Mouse (Mus musculus): ENCODE data around the gene Ncs1. TPM values are rescaled to one million over a fixed set of nuclear protein-coding genes. Genes with fewer than 3 reads are reported as not detected.

Gene Ncs1
- 151 and 174 TPM in 2 replicates for polyA plus RNA-seq (2015; fragmentation: Nextera tagmentation; extraction: Ambion mirVana)

DNA sequence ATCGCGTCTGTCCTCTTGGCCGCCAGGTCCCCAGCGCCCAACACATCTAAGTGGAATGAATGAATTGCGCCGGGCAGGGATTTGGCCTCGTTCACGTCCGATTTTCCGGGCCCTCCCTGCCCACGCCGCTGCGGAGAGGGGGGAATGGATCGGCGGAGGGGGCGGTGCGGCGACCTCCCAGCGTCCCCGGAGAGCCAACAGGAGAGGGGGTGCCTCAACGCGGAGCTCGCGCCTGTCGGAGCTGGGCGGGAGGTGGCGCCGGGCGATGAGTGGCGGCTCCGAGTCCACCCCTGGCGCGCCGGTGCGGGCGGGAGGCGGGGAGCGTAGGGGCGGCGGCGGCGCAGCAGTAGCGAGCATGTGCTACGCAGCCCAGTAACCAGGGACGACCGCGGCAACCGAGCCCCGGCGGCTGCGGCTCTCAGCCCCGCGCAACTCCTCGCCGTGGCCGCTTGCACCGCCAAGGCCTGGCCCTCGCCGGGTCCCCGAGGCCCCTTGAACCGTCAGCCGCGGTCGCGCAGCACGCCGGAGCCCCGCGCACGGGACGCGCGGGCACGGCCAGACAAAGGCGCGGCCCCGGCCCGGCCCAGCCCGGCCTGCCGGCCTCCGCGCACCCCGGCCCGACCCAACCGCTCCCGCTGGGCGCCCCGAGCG lies at the start of gene Ncs1:
Ncs1 (plus strand) TSS at position 333 of the 651 bp plus-strand sequence.
- Histone ChIP-seq H3K27ac (ENCODE audit: low read depth, low read length) (peak within 1 kb of the TSS; percentile 87), H3K36me3 (ENCODE audit: control insufficient read depth, insufficient read depth, low read length) (no peaks in the 10 kb centered on the region), H3K9ac (ENCODE audit: low read depth, low read length) (peak within 1 kb of the TSS; percentile 100), H3K4me1 (ENCODE audit: control insufficient read depth, insufficient read depth, low read depth, low read length) (peaks cover 37% of the 10 kb centered on the region), H3K4me3 (ENCODE audit: low read length) (peak within 1 kb of the TSS; percentile 97), H3K9me3 (ENCODE audit: control insufficient read depth, low read length) (no peaks in the 10 kb centered on the region), H3K27me3 (replicated peaks; ENCODE audit: control insufficient read depth, insufficient read depth, low read length) (no peaks in the 10 kb centered on the region), H3K4me2 (ENCODE audit: low read length) (peak within 1 kb of the TSS; percentile 92)
- ATAC-seq, result peak; percentile 89
- under 1% methylated on average over 40 of the region's 89 CpGs for WGBS

GRCm38 (mm10) chr2:31198621-31199020 lies 47.0 kb upstream of the Ncs1 start:
- H3K27ac ChIP-seq (ENCODE audit: low read depth, low read length), result no peak overlapping the region
- H3K27me3 ChIP-seq (replicated peaks; ENCODE audit: control insufficient read depth, insufficient read depth, low read length), result no peaks in the 10 kb centered on the region
- H3K36me3 ChIP-seq (ENCODE audit: control insufficient read depth, insufficient read depth, low read length), result peaks cover 5% of the 10 kb centered on the region
- no peak for ATAC-seq
- 92% methylated on average over 4 of the region's 4 CpGs for WGBS
- H3K9ac ChIP-seq (ENCODE audit: low read depth, low read length), result no peak overlapping the region
- H3K4me2 ChIP-seq (ENCODE audit: low read length), result no peak overlapping the region
- no peaks in the 10 kb centered on the region for H3K9me3 ChIP-seq (ENCODE audit: control insufficient read depth, low read length)
- H3K4me1 ChIP-seq (ENCODE audit: control insufficient read depth, insufficient read depth, low read depth, low read length), result no peaks in the 10 kb centered on the region
- no peak overlapping the region for H3K4me3 ChIP-seq (ENCODE audit: low read length)

DNA sequence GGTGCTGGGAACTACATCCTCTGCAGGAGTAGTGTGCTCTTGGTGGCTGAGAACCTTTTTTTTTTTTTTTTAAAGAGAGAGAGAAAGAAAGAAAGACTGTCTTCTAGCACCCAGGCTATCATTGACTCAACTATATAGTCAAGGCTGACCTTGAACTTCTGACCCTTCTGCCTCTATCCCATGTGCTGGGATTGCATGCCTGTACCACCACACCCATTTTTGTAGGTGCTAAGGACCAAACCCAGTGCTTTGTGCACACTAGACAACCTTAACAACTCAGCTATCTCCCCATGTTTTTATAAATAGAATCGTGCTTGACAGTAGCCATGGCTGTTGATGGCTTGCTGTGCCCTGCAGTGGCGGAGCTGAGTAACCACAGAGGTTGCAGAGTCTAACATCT lies 45.6 kb upstream of the Ncs1 start:
- 89% methylated on average over 2 of the region's 2 CpGs for WGBS
- no peak for ATAC-seq
- peaks cover 5% of the 10 kb centered on the region for H3K36me3 ChIP-seq (ENCODE audit: control insufficient read depth, insufficient read depth, low read length)

DNA sequence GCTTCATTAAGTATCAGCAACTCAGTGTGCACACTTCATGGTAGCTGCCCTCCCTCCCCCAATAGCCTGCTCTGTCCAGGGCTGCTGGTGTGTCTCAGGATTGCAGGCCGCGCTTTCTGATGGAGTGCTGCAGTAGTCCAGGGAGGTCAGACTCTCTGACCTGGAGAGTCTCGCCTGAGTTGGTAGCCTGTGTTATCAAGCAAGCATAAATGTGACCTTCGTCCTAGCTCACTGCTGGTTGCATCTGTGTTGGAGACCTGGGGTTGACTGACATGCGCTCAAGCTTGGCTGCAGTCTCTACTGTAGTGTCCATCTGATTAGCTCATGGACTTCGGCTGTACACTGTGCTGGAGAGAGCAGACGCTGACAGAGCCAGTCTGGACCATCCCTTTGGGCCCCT lies 43.8 kb upstream of the Ncs1 start:
- Histone ChIP-seq H3K27me3 (replicated peaks; ENCODE audit: control insufficient read depth, insufficient read depth, low read length) (no peaks in the 10 kb centered on the region), H3K4me3 (ENCODE audit: low read length) (no peak overlapping the region), H3K9ac (ENCODE audit: low read depth, low read length) (no peak overlapping the region), H3K4me1 (ENCODE audit: control insufficient read depth, insufficient read depth, low read depth, low read length) (peaks cover 10% of the 10 kb centered on the region), H3K9me3 (ENCODE audit: control insufficient read depth, low read length) (no peaks in the 10 kb centered on the region), H3K4me2 (ENCODE audit: low read length) (no peak overlapping the region), H3K36me3 (ENCODE audit: control insufficient read depth, insufficient read depth, low read length) (peaks cover under 1% of the 10 kb centered on the region), H3K27ac (ENCODE audit: low read depth, low read length) (no peak overlapping the region)
- WGBS, result 74% methylated on average over 7 of the region's 7 CpGs
- ATAC-seq, result 0 out of 2 replicates have a peak, but pooled peaks have one; percentile 43

More for the DNA sequence above, 45.6 kb upstream of the Ncs1 start:
- Histone ChIP-seq H3K27ac (ENCODE audit: low read depth, low read length) (no peak overlapping the region), H3K9ac (ENCODE audit: low read depth, low read length) (no peak overlapping the region), H3K4me3 (ENCODE audit: low read length) (no peak overlapping the region), H3K27me3 (replicated peaks; ENCODE audit: control insufficient read depth, insufficient read depth, low read length) (no peaks in the 10 kb centered on the region), H3K4me2 (ENCODE audit: low read length) (no peak overlapping the region), H3K9me3 (ENCODE audit: control insufficient read depth, low read length) (no peaks in the 10 kb centered on the region), H3K4me1 (ENCODE audit: control insufficient read depth, insufficient read depth, low read depth, low read length) (no peaks in the 10 kb centered on the region)

DNA sequence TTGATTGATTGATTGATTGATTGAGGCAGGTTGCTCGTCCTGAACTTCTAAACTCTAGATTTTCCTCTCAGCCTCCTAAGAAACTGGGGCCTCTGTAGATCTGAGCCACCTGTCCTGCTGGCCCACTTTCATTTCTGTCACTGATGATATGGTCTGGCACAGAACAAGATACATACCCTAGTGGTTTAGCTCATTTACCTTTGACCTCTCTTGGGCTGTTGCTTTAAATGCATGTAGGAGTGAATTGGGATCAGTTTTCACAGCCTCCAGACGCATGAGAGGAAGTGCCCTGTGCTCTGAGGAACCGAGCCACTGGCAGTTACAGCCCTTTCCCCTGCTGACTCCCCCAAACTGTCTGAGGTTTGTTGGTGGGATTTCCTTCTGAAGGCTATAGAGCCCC lies 43.3 kb upstream of the Ncs1 start:
- no peak overlapping the region for H3K27ac ChIP-seq (ENCODE audit: low read depth, low read length)

GRCm38 (mm10) chr2:31202956-31203355 lies 42.7 kb upstream of the Ncs1 start:
- no peak overlapping the region for H3K27ac ChIP-seq (ENCODE audit: low read depth, low read length)
- 74% methylated on average over 4 of the region's 4 CpGs for WGBS
- no peaks in the 10 kb centered on the region for H3K27me3 ChIP-seq (replicated peaks; ENCODE audit: control insufficient read depth, insufficient read depth, low read length)
- H3K9ac ChIP-seq (ENCODE audit: low read depth, low read length), result no peak overlapping the region
- no peak overlapping the region for H3K4me2 ChIP-seq (ENCODE audit: low read length)
- H3K36me3 ChIP-seq (ENCODE audit: control insufficient read depth, insufficient read depth, low read length), result peaks cover 3% of the 10 kb centered on the region; the same call in 1 of the 2 replicates
- no peak overlapping the region for H3K4me3 ChIP-seq (ENCODE audit: low read length)
- ATAC-seq, result no peak
- peaks cover 10% of the 10 kb centered on the region for H3K4me1 ChIP-seq (ENCODE audit: control insufficient read depth, insufficient read depth, low read depth, low read length)
- H3K9me3 ChIP-seq (ENCODE audit: control insufficient read depth, low read length), result no peaks in the 10 kb centered on the region

More for the DNA sequence above, 43.3 kb upstream of the Ncs1 start:
- WGBS, result 39% methylated on average over 3 of the region's 3 CpGs
- Histone ChIP-seq H3K27me3 (replicated peaks; ENCODE audit: control insufficient read depth, insufficient read depth, low read length) (no peaks in the 10 kb centered on the region), H3K4me2 (ENCODE audit: low read length) (no peak overlapping the region), H3K4me3 (ENCODE audit: low read length) (no peak overlapping the region), H3K36me3 (ENCODE audit: control insufficient read depth, insufficient read depth, low read length) (no peaks in the 10 kb centered on the region; the same call in 1 of the 2 replicates), H3K9ac (ENCODE audit: low read depth, low read length) (no peak overlapping the region), H3K9me3 (ENCODE audit: control insufficient read depth, low read length) (no peaks in the 10 kb centered on the region), H3K4me1 (ENCODE audit: control insufficient read depth, insufficient read depth, low read depth, low read length) (peaks cover 10% of the 10 kb centered on the region)
- ATAC-seq, result no peak

GRCm38 (mm10) chr2:31204677-31205076 lies 40.9 kb upstream of the Ncs1 start:
- Histone ChIP-seq H3K36me3 (ENCODE audit: control insufficient read depth, insufficient read depth, low read length) (peaks cover 3% of the 10 kb centered on the region), H3K27me3 (replicated peaks; ENCODE audit: control insufficient read depth, insufficient read depth, low read length) (no peaks in the 10 kb centered on the region), H3K9me3 (ENCODE audit: control insufficient read depth, low read length) (no peaks in the 10 kb centered on the region), H3K4me1 (ENCODE audit: control insufficient read depth, insufficient read depth, low read depth, low read length) (peaks cover 10% of the 10 kb centered on the region), H3K4me3 (ENCODE audit: low read length) (no peak overlapping the region), H3K27ac (ENCODE audit: low read depth, low read length) (no peak overlapping the region), H3K4me2 (ENCODE audit: low read length) (no peak overlapping the region), H3K9ac (ENCODE audit: low read depth, low read length) (no peak overlapping the region)
- 81% methylated on average over 5 of the region's 5 CpGs for WGBS
- ATAC-seq, result no peak

GRCm38 (mm10) chr2:31206211-31206610 lies 39.4 kb upstream of the Ncs1 start:
- Histone ChIP-seq H3K9ac (ENCODE audit: low read depth, low read length) (no peak overlapping the region), H3K36me3 (ENCODE audit: control insufficient read depth, insufficient read depth, low read length) (peaks cover 7% of the 10 kb centered on the region), H3K9me3 (ENCODE audit: control insufficient read depth, low read length) (no peaks in the 10 kb centered on the region), H3K27me3 (replicated peaks; ENCODE audit: control insufficient read depth, insufficient read depth, low read length) (no peaks in the 10 kb centered on the region), H3K4me1 (ENCODE audit: control insufficient read depth, insufficient read depth, low read depth, low read length) (peaks cover 10% of the 10 kb centered on the region), H3K27ac (ENCODE audit: low read depth, low read length) (peak overlapping the region; percentile 6; the same call in 1 of the 2 replicates), H3K4me3 (ENCODE audit: low read length) (no peak overlapping the region), H3K4me2 (ENCODE audit: low read length) (no peak overlapping the region)
- WGBS, result 52% methylated on average over 4 of the region's 4 CpGs
- no peak for ATAC-seq

DNA sequence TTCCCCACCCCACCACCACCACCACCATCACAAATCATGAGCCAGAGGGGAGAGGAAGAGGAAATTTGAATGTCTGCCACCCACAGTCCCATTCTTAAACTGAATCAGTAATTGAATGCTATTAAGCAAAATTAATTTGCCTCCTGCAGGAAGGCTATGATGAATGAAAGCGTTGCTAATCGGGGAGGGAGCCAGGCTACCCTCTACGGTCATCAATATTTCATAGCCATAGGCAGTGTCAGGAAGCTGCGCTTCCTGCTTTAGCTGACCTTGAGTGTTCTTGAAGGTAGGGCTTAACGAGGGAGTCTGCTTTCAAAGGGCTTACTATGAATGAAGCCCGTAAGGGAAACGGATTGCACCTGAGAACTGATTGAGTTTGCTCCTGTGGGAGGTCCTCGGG lies 38.7 kb upstream of the Ncs1 start:
- 28% methylated on average over 8 of the region's 8 CpGs for WGBS
- H3K4me1 ChIP-seq (ENCODE audit: control insufficient read depth, insufficient read depth, low read depth, low read length), result peaks cover 10% of the 10 kb centered on the region
- H3K9me3 ChIP-seq (ENCODE audit: control insufficient read depth, low read length), result no peaks in the 10 kb centered on the region
- H3K27ac ChIP-seq (ENCODE audit: low read depth, low read length), result no peak overlapping the region
- ATAC-seq, result peak; percentile 51; the same call in 1 of the 2 replicates
- no peak overlapping the region for H3K9ac ChIP-seq (ENCODE audit: low read depth, low read length)
- peaks cover 7% of the 10 kb centered on the region for H3K36me3 ChIP-seq (ENCODE audit: control insufficient read depth, insufficient read depth, low read length)
- H3K27me3 ChIP-seq (replicated peaks; ENCODE audit: control insufficient read depth, insufficient read depth, low read length), result no peaks in the 10 kb centered on the region
- no peak overlapping the region for H3K4me3 ChIP-seq (ENCODE audit: low read length)
- H3K4me2 ChIP-seq (ENCODE audit: low read length), result no peak overlapping the region
